13 mouse cellular contexts compared by ENCODE assay signal in the genomic region with DNA sequence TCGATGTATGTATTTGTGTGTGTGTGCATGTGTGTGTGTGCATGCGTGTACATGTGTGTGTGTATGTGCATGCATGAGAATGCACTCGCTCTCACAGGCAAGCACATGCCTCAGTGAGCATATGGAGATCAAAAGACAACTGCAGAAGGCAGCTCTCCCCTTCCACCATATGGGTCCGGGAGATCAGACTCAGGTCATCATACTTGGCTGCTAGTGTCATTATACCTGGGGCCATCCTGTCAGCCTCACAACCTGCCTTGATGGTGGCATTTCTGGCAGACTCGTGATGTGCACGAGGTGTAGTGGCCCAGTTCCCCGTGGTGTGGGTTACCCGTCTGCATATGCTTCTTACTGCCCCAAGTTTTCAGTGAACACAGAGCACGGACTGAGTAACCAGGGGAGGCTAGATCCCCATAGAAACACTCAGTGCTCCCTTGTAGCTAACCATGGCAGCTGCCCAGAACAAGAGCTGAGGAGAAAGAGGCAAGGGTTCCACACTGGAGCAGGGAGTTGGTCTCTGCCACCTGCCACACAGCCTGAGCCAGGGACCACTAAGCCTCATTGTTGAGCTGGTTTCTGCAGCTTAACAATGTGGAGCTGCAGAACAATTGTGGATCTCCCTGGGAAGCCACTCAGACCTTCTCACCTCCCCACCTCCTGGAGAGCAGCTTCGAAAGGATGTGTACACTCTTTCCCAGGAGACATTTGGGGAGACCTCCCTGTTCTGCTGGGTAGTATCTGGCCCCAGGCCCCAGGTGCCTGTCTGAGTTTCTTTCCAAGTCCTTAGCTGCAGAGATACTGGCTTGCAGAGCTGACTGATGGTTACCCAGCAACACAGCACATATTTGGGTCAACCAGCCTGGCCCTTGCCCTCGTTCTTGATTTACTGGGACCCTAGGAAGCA.
DNase-seq lines count a peak whose midpoint lies in the region; ATAC-seq and TF ChIP-seq lines count a peak whose summit lies in the region.
"Had no signal": no experiment of that assay in that cellular context is flagged by ENCODE, and none has a peak within 500 bp of the region (broad histone marks: within the 10 kb centered on the region; RNA-seq: fewer than 3 reads in every experiment).

No protein-coding gene starts in this region.

- TF ChIP-seq CTCF in cerebellum, adult 2 months (IDR thresholded peaks at IDR 0.05; ENCODE audit: borderline replicate concordance, insufficient read depth, low read depth, low read length), result no peak
- no peak for TF ChIP-seq CTCF in midbrain, postnatal 0 days (IDR thresholded peaks at IDR 0.05)

- ATAC-seq in hindbrain, embryonic 11.5 days (ENCODE audit: low FRiP score), result no peak
- ATAC-seq in hindbrain, embryonic 12.5 days (ENCODE audit: low FRiP score), result no peak
- peak; percentile 70; the same call in 1 of the 2 replicates for ATAC-seq in midbrain, postnatal 0 days (ENCODE audit: low FRiP score)
- ATAC-seq in CD4-positive, CD25-positive, alpha-beta regulatory T cell, adult 4 months, result no peak
- no peak for ATAC-seq in monocyte, adult 5-6 weeks (replicated peaks; ENCODE audit: insufficient number of reproducible peaks, low FRiP score, low TSS enrichment, poor library complexity, severe bottlenecking)

- peaks cover 12% of the 10 kb centered on the region; the same call in 1 of the 2 replicates for H3K27me3 ChIP-seq in hindbrain, embryonic 10.5 days (ENCODE audit: insufficient read depth, poor library complexity, severe bottlenecking)
- H3K27me3 ChIP-seq in hindbrain, embryonic 11.5 days (ENCODE audit: control insufficient read depth, insufficient read depth, low read length), result no peaks in the 10 kb centered on the region
- H3K27me3 ChIP-seq in cerebellum, adult 2 months (ENCODE audit: control insufficient read depth, insufficient read depth, low read length), result no peaks in the 10 kb centered on the region
- no peaks in the 10 kb centered on the region; the same call in 1 of the 2 replicates for H3K27me3 ChIP-seq in hindbrain, embryonic 12.5 days
- H3K27me3 ChIP-seq in midbrain, postnatal 0 days (ENCODE audit: insufficient read depth, low read length), result no peaks in the 10 kb centered on the region
- H3K27me3 ChIP-seq: liver, embryonic 15.5 days had no signal

- no peak for TF ChIP-seq POLR2A in cerebellum, adult 2 months (IDR thresholded peaks at IDR 0.05; ENCODE audit: borderline replicate concordance, insufficient read depth, low read length)

- peak overlapping the region; percentile 51; the same call in 1 of the 2 replicates for H3K27ac ChIP-seq in hindbrain, embryonic 10.5 days
- H3K27ac ChIP-seq in hindbrain, embryonic 11.5 days (ENCODE audit: low read depth, low read length), result no peak overlapping the region
- no peak overlapping the region for H3K27ac ChIP-seq in cerebellum, adult 2 months (ENCODE audit: insufficient read depth, low read length)
- 0 out of 2 replicates have a peak overlapping the region, but pooled peaks have one; percentile 44 for H3K27ac ChIP-seq in hindbrain, embryonic 12.5 days
- H3K27ac ChIP-seq in midbrain, postnatal 0 days (ENCODE audit: low read depth, low read length), result peak overlapping the region; percentile 47
- H3K27ac ChIP-seq: liver, embryonic 15.5 days had no signal

- no peaks in the 10 kb centered on the region for H3K36me3 ChIP-seq in hindbrain, embryonic 10.5 days
- no peaks in the 10 kb centered on the region for H3K36me3 ChIP-seq in hindbrain, embryonic 11.5 days (ENCODE audit: control insufficient read depth, insufficient read depth, low read length)
- H3K36me3 ChIP-seq in hindbrain, embryonic 12.5 days, result no peaks in the 10 kb centered on the region
- H3K36me3 ChIP-seq in midbrain, postnatal 0 days (ENCODE audit: insufficient read depth, low read length), result no peaks in the 10 kb centered on the region
- H3K36me3 ChIP-seq: liver, embryonic 15.5 days had no signal

- no peak overlapping the region for H3K4me2 ChIP-seq in hindbrain, embryonic 11.5 days (replicated peaks; ENCODE audit: low read depth, low read length)
- no peak overlapping the region for H3K4me2 ChIP-seq in hindbrain, embryonic 12.5 days (replicated peaks)
- no peak overlapping the region for H3K4me2 ChIP-seq in midbrain, postnatal 0 days (ENCODE audit: low read depth, low read length, poor library complexity, severe bottlenecking)
- H3K4me2 ChIP-seq: liver, embryonic 15.5 days had no signal

- no peak overlapping the region for H3K9ac ChIP-seq in hindbrain, embryonic 11.5 days (ENCODE audit: low read depth, low read length)
- no peak overlapping the region for H3K9ac ChIP-seq in hindbrain, embryonic 12.5 days
- no peak overlapping the region for H3K9ac ChIP-seq in midbrain, postnatal 0 days (replicated peaks; ENCODE audit: low read length, poor library complexity, severe bottlenecking)
- H3K9ac ChIP-seq: liver, embryonic 15.5 days had no signal

- H3K4me3 ChIP-seq in hindbrain, embryonic 10.5 days, result no peak overlapping the region
- no peak overlapping the region for H3K4me3 ChIP-seq in hindbrain, embryonic 11.5 days (ENCODE audit: low read depth, low read length)
- H3K4me3 ChIP-seq in cerebellum, adult 2 months (replicated peaks; ENCODE audit: insufficient read depth, low read depth, low read length), result no peak overlapping the region
- no peak overlapping the region for H3K4me3 ChIP-seq in hindbrain, embryonic 12.5 days
- no peak overlapping the region for H3K4me3 ChIP-seq in midbrain, postnatal 0 days (ENCODE audit: low read depth, low read length)
- H3K4me3 ChIP-seq: erythroblast, embryonic 14.5 days; liver, embryonic 15.5 days; megakaryocyte, embryonic 14.5 days had no signal

- peaks cover 63% of the 10 kb centered on the region for H3K4me1 ChIP-seq in hindbrain, embryonic 10.5 days (replicated peaks)
- peaks cover 11% of the 10 kb centered on the region for H3K4me1 ChIP-seq in hindbrain, embryonic 11.5 days (replicated peaks; ENCODE audit: control insufficient read depth, insufficient read depth, low read length)
- H3K4me1 ChIP-seq in cerebellum, adult 2 months (ENCODE audit: control insufficient read depth, insufficient read depth, low read length), result peaks cover 14% of the 10 kb centered on the region
- H3K4me1 ChIP-seq in hindbrain, embryonic 12.5 days, result peaks cover 50% of the 10 kb centered on the region
- peaks cover 8% of the 10 kb centered on the region; the same call in 1 of the 2 replicates for H3K4me1 ChIP-seq in midbrain, postnatal 0 days (ENCODE audit: insufficient read depth, low read length)
- H3K4me1 ChIP-seq: liver, embryonic 15.5 days had no signal

- DNase-seq in hindbrain, embryonic 10.5 days (ENCODE audit: low spot score), result no peak
- no peak for DNase-seq in hindbrain, embryonic 11.5 days (ENCODE audit: low spot score)
- DNase-seq in cerebellum, adult 2 months, result peak; percentile 37 to 51
- peak; percentile 79 for DNase-seq in midbrain, postnatal 0 days (ENCODE audit: low spot score)
- DNase-seq: gastrocnemius, postnatal 36 days; spleen, adult 18-20 months; thymus, adult 18-20 months had no signal

- 58% methylated on average over 11 of the region's 11 CpGs for WGBS in hindbrain, embryonic 10.5 days
- 51% methylated on average over 11 of the region's 11 CpGs for WGBS in hindbrain, embryonic 11.5 days
- 33% methylated on average over 11 of the region's 11 CpGs for WGBS in cerebellum, adult 2 months
- WGBS in hindbrain, embryonic 12.5 days, result 56% methylated on average over 11 of the region's 11 CpGs
- WGBS in midbrain, postnatal 0 days, result 52% methylated on average over 11 of the region's 11 CpGs

- H3K9me3 ChIP-seq in hindbrain, embryonic 10.5 days, result no peaks in the 10 kb centered on the region
- no peaks in the 10 kb centered on the region for H3K9me3 ChIP-seq in hindbrain, embryonic 11.5 days (ENCODE audit: control insufficient read depth, low read length)
- H3K9me3 ChIP-seq in hindbrain, embryonic 12.5 days (replicated peaks), result no peaks in the 10 kb centered on the region
- no peaks in the 10 kb centered on the region for H3K9me3 ChIP-seq in midbrain, postnatal 0 days (ENCODE audit: low read length)
- H3K9me3 ChIP-seq: liver, embryonic 15.5 days; megakaryocyte, embryonic 14.5 days had no signal

Comparison
In these comparisons a context has a peak if more than half of its experiments do, and no peak if none do; other contexts are left out.
1. H3K27ac ChIP-seq: peak in hindbrain, embryonic 10.5 days (single experiment), hindbrain, embryonic 12.5 days (single experiment) and midbrain, postnatal 0 days (single experiment); none in hindbrain, embryonic 11.5 days (single experiment) and cerebellum, adult 2 months (single experiment).
2. DNase-seq: peak in cerebellum, adult 2 months (2 of 2) and midbrain, postnatal 0 days (single experiment); none in hindbrain, embryonic 10.5 days (single experiment) and hindbrain, embryonic 11.5 days (single experiment).